Mouse (Mus musculus) G1E-ER4 (cell line): ENCODE data around the gene Prdm16. TPM values are rescaled to one million over a fixed set of nuclear protein-coding genes. Genes with fewer than 3 reads are reported as not detected.

Source experiments
- GATA1 ChIP-seq: IDR thresholded peaks from one replicate; pipeline ENCODE4 v1.8.0; 2012; ENCODE audit warnings: low read length, inconsistent platforms
- polyA plus RNA-seq: library from polyadenylated mRNA; stranded (reverse); fragments of >175 nt; gene quantifications from 2 replicates; pipeline ENCODE4 v1.2.3, GENCODE M21; 2012

The Prdm16 gene
- polyA plus RNA-seq, 1 experiment = not detected

GRCm38 (mm10) chr4:154557168-154557567, 79.5 kb downstream of the Prdm16 start:
- no peak for TF ChIP-seq GATA1

GRCm38 (mm10) chr4:154556418-154556817, 80.3 kb downstream of the Prdm16 start:
- no peak for TF ChIP-seq GATA1

- no peak for TF ChIP-seq GATA1
These were observed 86.7 kb downstream of the Prdm16 start for GRCm38 (mm10) chr4:154549961-154550393.

DNA sequence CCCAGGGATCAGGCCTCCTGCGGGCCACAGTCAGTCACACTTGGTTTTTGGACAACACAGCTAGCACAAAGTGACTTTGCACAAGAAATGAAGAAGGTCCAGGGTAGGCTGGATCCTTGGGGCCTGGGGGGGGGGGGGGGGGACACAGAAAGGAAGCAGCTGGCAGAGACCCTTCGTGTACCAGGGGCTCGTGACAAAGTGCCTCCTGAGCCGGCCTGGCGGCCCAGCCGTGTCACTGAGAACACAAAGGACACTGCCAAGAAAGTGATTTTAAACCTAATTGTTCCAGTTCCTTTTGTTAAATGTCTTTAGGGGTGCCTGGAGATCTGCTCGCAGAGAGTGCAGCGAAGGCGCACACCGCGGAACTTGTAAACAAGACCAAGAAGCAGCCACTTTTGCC, 87.2 kb downstream of the Prdm16 start:
- no peak for TF ChIP-seq GATA1

DNA sequence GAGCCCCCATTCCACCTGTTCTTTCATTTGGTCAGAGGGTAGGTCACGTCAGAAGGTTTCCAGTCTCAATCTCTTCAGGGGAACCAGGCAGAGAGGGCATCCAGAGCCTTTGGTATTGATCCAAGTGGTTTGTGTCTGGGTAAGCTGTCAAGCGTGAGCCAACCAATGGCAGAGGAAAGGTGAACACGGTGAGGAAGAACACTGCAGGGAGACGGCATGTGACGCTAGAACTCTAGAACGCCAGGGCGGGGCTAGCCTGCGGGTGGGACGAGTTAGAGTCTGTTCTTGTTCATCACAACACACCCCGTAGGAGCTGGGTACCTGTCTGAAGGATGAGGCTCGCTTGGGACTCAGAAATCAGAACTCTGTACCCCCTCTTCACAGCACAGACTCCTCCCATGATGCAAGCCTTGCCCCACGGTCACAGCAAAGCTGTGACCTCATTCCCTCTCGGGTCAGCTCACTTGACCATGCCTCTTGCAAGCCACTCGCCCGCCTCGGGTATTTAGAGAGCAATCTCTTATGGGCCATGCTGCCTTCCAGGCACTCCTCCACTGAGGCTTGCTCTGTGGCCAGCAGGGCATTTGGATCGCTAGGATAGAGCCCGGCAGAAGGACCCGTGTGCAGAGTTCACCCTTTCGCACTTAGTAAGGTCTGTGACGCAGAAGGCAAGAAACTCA, 89.4 kb downstream of the Prdm16 start:
- TF ChIP-seq GATA1 = no peak

DNA sequence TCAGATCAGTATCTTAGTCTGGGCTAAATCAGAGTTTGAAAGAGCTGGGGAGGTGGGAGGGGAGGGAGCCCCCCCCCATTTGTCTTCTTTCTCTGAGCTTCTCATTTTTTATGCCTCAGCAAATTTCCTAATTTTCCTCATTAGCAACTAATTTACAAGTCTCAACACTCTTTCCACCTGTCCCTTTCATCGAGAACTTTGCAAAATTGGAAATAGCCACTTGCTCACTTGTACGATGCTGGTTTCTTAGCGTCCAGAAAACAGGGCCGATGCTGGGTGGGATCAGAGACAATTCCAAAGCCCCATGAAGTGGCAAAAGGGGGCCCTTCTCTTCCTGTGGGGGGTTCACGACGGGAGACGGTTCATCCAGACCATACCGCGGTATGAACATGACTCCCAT, 91.4 kb downstream of the Prdm16 start:
- TF ChIP-seq GATA1 = no peak

DNA sequence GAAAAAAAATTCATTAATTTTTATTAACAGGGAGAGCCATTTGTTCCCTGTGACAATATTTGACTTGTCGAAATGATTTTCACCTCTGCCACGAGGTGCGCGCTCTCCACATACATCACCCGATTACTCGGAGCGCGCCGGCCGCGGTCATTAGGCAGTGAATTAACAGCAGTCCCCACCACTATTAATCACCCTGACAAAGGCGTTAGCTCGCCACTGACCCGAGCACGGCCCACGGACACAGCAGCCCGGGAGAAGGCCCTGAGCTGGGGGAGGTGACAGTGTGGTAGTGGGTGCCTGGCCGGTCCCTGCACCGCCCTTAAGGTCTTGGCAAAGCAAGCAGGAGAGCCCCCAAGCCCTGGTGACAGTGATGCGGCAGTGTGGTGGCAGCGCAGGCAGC, 92.8 kb downstream of the Prdm16 start:
- TF ChIP-seq GATA1 = no peak

DNA sequence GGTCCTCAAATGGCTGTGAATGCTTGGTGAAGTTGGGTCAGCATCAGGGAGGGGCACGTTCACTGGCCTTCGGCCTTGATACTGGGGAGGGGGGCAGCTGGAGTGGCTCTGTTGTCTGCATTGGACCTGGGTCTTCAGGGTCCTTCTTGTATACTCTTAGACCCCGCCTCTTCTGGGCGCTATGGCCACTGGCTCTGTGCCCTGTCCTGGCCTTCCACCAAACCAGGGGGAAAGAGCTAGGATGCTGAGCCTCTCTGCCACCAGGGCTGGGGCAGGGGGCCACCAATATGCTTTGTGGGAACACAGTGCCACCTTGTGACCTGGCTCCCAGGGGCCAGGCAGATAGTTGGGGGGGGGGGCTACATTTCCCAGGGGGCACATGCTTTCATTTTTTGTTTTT, 93.5 kb downstream of the Prdm16 start:
- no peak for TF ChIP-seq GATA1

DNA sequence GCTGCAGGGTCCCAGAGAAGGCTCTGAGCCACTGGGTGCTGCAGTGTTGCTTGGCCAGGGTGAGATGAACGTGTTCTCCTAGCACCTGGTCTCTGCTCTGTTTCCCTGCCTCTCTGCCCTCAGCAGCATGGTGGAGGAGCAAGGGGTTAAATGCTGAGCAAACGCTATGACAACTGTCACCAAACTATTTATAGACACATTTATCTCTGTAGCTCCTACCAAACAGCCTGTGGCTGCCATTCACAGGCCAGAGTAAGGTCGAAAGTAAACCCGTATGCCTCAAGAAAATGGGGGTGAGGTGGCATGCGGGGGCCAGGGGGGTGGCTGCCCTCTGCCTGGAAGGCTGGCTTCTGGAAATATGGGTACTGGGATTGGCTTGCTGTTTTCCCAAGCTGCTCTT, 94.1 kb downstream of the Prdm16 start:
- TF ChIP-seq GATA1 = no peak

- no peak for TF ChIP-seq GATA1
These were observed 94.9 kb downstream of the Prdm16 start for GRCm38 (mm10) chr4:154541632-154542276.

GRCm38 (mm10) chr4:154540671-154541070, 96.0 kb downstream of the Prdm16 start:
- TF ChIP-seq GATA1 = no peak

- TF ChIP-seq GATA1 = no peak
These were observed 97.0 kb downstream of the Prdm16 start for GRCm38 (mm10) chr4:154539703-154540102.

DNA sequence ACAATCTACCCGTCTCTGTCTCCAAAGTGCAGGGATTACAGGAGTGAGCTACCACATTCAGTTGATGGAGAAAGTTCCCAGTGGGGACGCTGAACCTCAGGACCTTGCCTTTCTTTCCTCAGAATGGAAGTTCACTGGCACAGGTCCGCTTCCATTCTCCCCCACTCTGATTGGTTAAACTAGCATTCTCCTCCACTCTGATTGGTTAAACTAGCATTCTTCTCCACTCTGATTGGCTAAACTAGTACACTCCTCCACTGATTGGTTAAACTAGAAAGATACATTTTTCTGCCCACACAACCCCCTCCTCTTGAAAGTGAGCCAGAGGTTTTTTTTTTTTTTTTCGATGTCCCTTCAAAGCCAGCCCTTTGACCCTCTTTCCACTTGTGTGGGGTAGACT, 97.9 kb downstream of the Prdm16 start:
- TF ChIP-seq GATA1 = no peak

- no peak for TF ChIP-seq GATA1
These were observed 100.6 kb downstream of the Prdm16 start for GRCm38 (mm10) chr4:154536110-154536509.

DNA sequence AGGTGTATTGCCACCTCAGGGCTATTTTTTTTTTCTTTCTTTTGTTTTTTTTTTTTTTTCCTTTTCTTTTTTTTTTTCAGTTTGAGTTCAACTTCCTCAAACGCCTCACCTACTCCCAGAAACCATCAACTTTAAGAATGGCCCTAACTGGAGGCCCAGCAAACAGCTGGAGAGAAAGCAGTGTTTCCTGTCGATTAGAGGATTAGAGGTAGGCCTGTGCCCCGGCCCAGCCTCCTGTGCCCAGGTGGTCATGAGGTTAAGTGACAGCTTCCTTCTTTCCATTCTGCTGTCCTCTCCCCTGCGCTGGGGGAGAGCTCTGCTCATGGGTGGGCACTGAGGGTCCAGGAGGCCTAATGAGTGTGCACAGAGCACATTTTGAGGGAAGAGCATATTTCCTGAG, 105.3 kb downstream of the Prdm16 start:
- TF ChIP-seq GATA1 = no peak

DNA sequence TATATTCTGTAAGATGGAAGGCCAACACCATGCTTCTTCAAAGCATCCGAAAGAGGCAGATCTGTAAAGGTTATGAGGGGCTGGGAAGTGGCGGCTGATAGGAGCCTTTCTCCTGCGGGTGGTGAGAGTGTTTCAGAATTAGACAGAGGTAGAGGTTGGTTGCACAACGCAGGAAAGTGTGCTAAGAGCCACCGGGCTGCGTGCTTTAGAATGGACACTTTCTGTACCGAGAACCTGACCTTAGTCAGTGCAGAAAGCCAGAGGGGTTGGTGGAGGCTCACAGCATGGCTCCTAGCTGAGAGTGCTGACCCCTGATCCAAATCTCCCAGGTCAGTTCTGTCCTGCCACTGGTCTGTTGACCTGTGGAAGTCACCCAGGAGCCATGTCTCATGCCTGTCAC, 106.3 kb downstream of the Prdm16 start:
- TF ChIP-seq GATA1 = no peak

- no peak for TF ChIP-seq GATA1
These were observed 109.2 kb downstream of the Prdm16 start for GRCm38 (mm10) chr4:154527506-154527905.
